Mouse (Mus musculus): ENCODE data around the gene Rhbdf1. TPM values are rescaled to one million over a fixed set of nuclear protein-coding genes. Genes with fewer than 3 reads are reported as not detected.

Rhbdf1 gene
- polyA plus RNA-seq, 1 experiment from 2014 or later: 54.8 TPM

- Histone ChIP-seq H3K36me3 (ENCODE audit: insufficient read depth, low read length) (no peaks in the 10 kb centered on the region), H3K4me3 (ENCODE audit: low read depth, low read length) (no peak overlapping the region), H3K9me3 (ENCODE audit: low read length) (no peaks in the 10 kb centered on the region), H3K9ac (replicated peaks; ENCODE audit: low read depth) (no peak overlapping the region), H3K4me1 (ENCODE audit: insufficient read depth, low read depth, low read length) (no peaks in the 10 kb centered on the region), H3K27me3 (replicated peaks; ENCODE audit: insufficient read depth, low read length) (no peaks in the 10 kb centered on the region), H3K27ac (ENCODE audit: low read length) (no peak overlapping the region), H3K4me2 (replicated peaks; ENCODE audit: low read depth, low read length) (no peak overlapping the region)
- no peak for TF ChIP-seq EP300 (IDR thresholded peaks at IDR 0.05)
- no peak for DNase-seq (ENCODE audit: low spot score)
- WGBS: 71% methylated on average over 6 of the region's 6 CpGs
- ATAC-seq: no peak
These were observed 25.4 kb downstream of the Rhbdf1 start for GRCm38 (mm10) chr11:32196727-32197126.

GRCm38 (mm10) chr11:32195867-32196540 lies 26.1 kb downstream of the Rhbdf1 start:
- WGBS: 26% methylated on average over 11 of the region's 11 CpGs
- Histone ChIP-seq H3K36me3 (ENCODE audit: insufficient read depth, low read length) (no peaks in the 10 kb centered on the region), H3K4me1 (ENCODE audit: insufficient read depth, low read depth, low read length) (no peaks in the 10 kb centered on the region), H3K4me3 (ENCODE audit: low read depth, low read length) (no peak overlapping the region), H3K27me3 (replicated peaks; ENCODE audit: insufficient read depth, low read length) (no peaks in the 10 kb centered on the region), H3K9me3 (ENCODE audit: low read length) (no peaks in the 10 kb centered on the region), H3K27ac (ENCODE audit: low read length) (no peak overlapping the region), H3K9ac (replicated peaks; ENCODE audit: low read depth) (no peak overlapping the region), H3K4me2 (replicated peaks; ENCODE audit: low read depth, low read length) (no peak overlapping the region)
- TF ChIP-seq CTCF (IDR thresholded peaks at IDR 0.05): no peak
- TF ChIP-seq EP300 (IDR thresholded peaks at IDR 0.05): no peak
- ATAC-seq: no peak
- DNase-seq (ENCODE audit: low spot score): no peak

- H3K9ac ChIP-seq (replicated peaks; ENCODE audit: low read depth): no peak overlapping the region
- TF ChIP-seq CTCF (IDR thresholded peaks at IDR 0.05): no peak
- TF ChIP-seq EP300 (IDR thresholded peaks at IDR 0.05): no peak
- H3K4me2 ChIP-seq (replicated peaks; ENCODE audit: low read depth, low read length): no peak overlapping the region
- ATAC-seq (no peak), DNase-seq (ENCODE audit: low spot score) (no peak)
- H3K27me3 ChIP-seq (replicated peaks; ENCODE audit: insufficient read depth, low read length): no peaks in the 10 kb centered on the region
- H3K9me3 ChIP-seq (ENCODE audit: low read length): no peaks in the 10 kb centered on the region
- WGBS: 76% methylated on average over 5 of the region's 5 CpGs
- H3K36me3 ChIP-seq (ENCODE audit: insufficient read depth, low read length): no peaks in the 10 kb centered on the region
- no peaks in the 10 kb centered on the region for H3K4me1 ChIP-seq (ENCODE audit: insufficient read depth, low read depth, low read length)
- H3K27ac ChIP-seq (ENCODE audit: low read length): no peak overlapping the region
- H3K4me3 ChIP-seq (ENCODE audit: low read depth, low read length): no peak overlapping the region
These were observed 27.5 kb downstream of the Rhbdf1 start for GRCm38 (mm10) chr11:32194626-32195025.

DNA sequence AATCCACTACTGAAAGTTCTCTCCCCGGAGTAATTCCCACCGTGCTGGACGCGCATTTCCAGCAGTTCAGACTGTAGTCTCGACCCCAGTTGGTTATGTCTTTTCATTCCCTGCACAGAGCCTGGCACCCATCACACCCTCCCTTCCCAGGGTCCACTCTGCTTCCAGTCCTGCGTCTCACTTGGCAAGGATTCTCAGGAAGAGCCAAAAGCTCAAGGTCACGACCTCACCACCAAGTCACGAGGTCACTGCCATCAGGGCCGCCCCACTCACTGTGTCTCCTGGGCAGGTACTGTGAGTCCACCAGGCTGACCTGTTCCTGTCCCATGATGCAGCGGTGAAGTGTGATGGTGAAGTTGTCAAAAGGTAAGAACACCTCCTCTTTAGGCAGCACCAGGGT lies 28.0 kb downstream of the Rhbdf1 start:
- Histone ChIP-seq H3K4me2 (replicated peaks; ENCODE audit: low read depth, low read length) (no peak overlapping the region), H3K27ac (ENCODE audit: low read length) (no peak overlapping the region), H3K4me3 (ENCODE audit: low read depth, low read length) (no peak overlapping the region), H3K9me3 (ENCODE audit: low read length) (no peaks in the 10 kb centered on the region), H3K4me1 (ENCODE audit: insufficient read depth, low read depth, low read length) (no peaks in the 10 kb centered on the region), H3K27me3 (replicated peaks; ENCODE audit: insufficient read depth, low read length) (no peaks in the 10 kb centered on the region), H3K9ac (replicated peaks; ENCODE audit: low read depth) (no peak overlapping the region), H3K36me3 (ENCODE audit: insufficient read depth, low read length) (no peaks in the 10 kb centered on the region)
- no peak for ATAC-seq
- WGBS: 77% methylated on average over 10 of the region's 10 CpGs
- no peak for DNase-seq (ENCODE audit: low spot score)
- TF ChIP-seq EP300 (IDR thresholded peaks at IDR 0.05): no peak
- no peak for TF ChIP-seq CTCF (IDR thresholded peaks at IDR 0.05)

DNA sequence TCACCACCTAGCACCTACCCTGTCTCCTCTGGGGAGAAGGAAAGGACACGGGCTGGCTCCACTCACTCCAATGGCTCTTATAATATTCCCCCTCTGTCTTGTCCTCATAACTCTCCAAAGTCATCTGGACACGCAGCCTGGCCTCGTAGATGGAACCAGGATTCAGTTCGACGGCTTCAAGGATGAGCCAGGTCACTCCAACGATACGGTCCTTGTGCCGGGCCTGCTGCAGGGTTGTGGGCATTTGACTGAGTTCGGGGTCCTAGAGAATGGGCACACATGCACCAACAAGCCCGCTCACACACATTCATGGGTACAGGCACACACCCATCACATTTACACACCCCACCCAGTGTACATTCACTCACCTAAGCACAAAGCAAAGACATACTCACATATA lies 28.9 kb downstream of the Rhbdf1 start:
- WGBS: 87% methylated on average over 9 of the region's 10 CpGs
- no peak for DNase-seq (ENCODE audit: low spot score)
- H3K9ac ChIP-seq (replicated peaks; ENCODE audit: low read depth): no peak overlapping the region
- H3K9me3 ChIP-seq (ENCODE audit: low read length): no peaks in the 10 kb centered on the region
- H3K4me1 ChIP-seq (ENCODE audit: insufficient read depth, low read depth, low read length): no peaks in the 10 kb centered on the region
- TF ChIP-seq CTCF (IDR thresholded peaks at IDR 0.05): no peak
- TF ChIP-seq EP300 (IDR thresholded peaks at IDR 0.05): no peak
- H3K4me3 ChIP-seq (ENCODE audit: low read depth, low read length): no peak overlapping the region
- no peaks in the 10 kb centered on the region for H3K36me3 ChIP-seq (ENCODE audit: insufficient read depth, low read length)
- H3K27ac ChIP-seq (ENCODE audit: low read length): no peak overlapping the region
- no peak overlapping the region for H3K4me2 ChIP-seq (replicated peaks; ENCODE audit: low read depth, low read length)
- ATAC-seq: no peak
- no peaks in the 10 kb centered on the region for H3K27me3 ChIP-seq (replicated peaks; ENCODE audit: insufficient read depth, low read length)

GRCm38 (mm10) chr11:32190603-32191110 lies 31.4 kb downstream of the Rhbdf1 start:
- TF ChIP-seq EP300 (IDR thresholded peaks at IDR 0.05) (no peak), CTCF (IDR thresholded peaks at IDR 0.05) (no peak)
- H3K9me3 ChIP-seq (ENCODE audit: low read length): no peaks in the 10 kb centered on the region
- no peak overlapping the region for H3K9ac ChIP-seq (replicated peaks; ENCODE audit: low read depth)
- no peak overlapping the region for H3K4me2 ChIP-seq (replicated peaks; ENCODE audit: low read depth, low read length)
- H3K27ac ChIP-seq (ENCODE audit: low read length): no peak overlapping the region
- 66% methylated on average over 13 of the region's 13 CpGs for WGBS
- H3K4me3 ChIP-seq (ENCODE audit: low read depth, low read length): no peak overlapping the region
- ATAC-seq (no peak), DNase-seq (ENCODE audit: low spot score) (no peak)
- H3K27me3 ChIP-seq (replicated peaks; ENCODE audit: insufficient read depth, low read length): no peaks in the 10 kb centered on the region
- no peaks in the 10 kb centered on the region for H3K4me1 ChIP-seq (ENCODE audit: insufficient read depth, low read depth, low read length)
- no peaks in the 10 kb centered on the region for H3K36me3 ChIP-seq (ENCODE audit: insufficient read depth, low read length)
